Mouse (Mus musculus) embryonic facial prominence, embryonic 13.5 days (tissue): Measurements from ENCODE around the gene Sf3b4. TPM values are rescaled to one million over a fixed set of nuclear protein-coding genes. Genes with fewer than 3 reads are reported as not detected.
"Not testable (repeated sequence)": the region's sequence is repeated elsewhere in the genome, so short reads cannot be mapped to it uniquely, and the experiment has no call there.

Experiments
- ATAC-seq: fragments of 200-750 bp; cut with Nextera tagmentation; 2 replicates; pipeline ENCODE4 v1.8.0; 2017; ENCODE audit warnings: low read depth; ENCODE audit not compliant: insufficient number of reproducible peaks, insufficient read depth, low FRiP score, low TSS enrichment
- H3K27ac ChIP-seq: fragments of 300-500 bp; sonication (generic); 2 replicates; pipeline ENCODE4 v1.5.1; 2015; ENCODE audit warnings: moderate library complexity, mild to moderate bottlenecking, inconsistent platforms
- H3K27me3 ChIP-seq: fragments of 300-500 bp; sonication (generic); 2 replicates; pipeline ENCODE4 v1.6.1; 2015; ENCODE audit warnings: mild to moderate bottlenecking, inconsistent platforms
- H3K36me3 ChIP-seq: fragments of 300-500 bp; sonication (generic); 2 replicates; pipeline ENCODE4 v1.6.1; 2015; ENCODE audit warnings: mild to moderate bottlenecking, inconsistent platforms
- H3K4me1 ChIP-seq: fragments of 300-500 bp; sonication (generic); 2 replicates; pipeline ENCODE4 v1.6.1; 2015; ENCODE audit warnings: inconsistent platforms
- H3K4me2 ChIP-seq: fragments of 300-500 bp; sonication (generic); 2 replicates; pipeline ENCODE4 v1.6.1; 2015; ENCODE audit warnings: moderate library complexity, mild to moderate bottlenecking, inconsistent platforms
- H3K4me3 ChIP-seq: fragments of 300-500 bp; sonication (generic); 2 replicates; pipeline ENCODE4 v1.5.1; 2015; ENCODE audit warnings: mild to moderate bottlenecking, inconsistent platforms
- H3K9ac ChIP-seq: fragments of 300-500 bp; sonication (generic); 2 replicates; pipeline ENCODE4 v1.6.1; 2015; ENCODE audit warnings: mild to moderate bottlenecking, inconsistent platforms
- H3K9me3 ChIP-seq: fragments of 300-500 bp; sonication (generic); 2 replicates; pipeline ENCODE4 v1.6.1; 2016; ENCODE audit warnings: inconsistent platforms
- WGBS: fragments of 180-500 bp; shearing (Covaris S2); methylation state at CpG from one replicate; pipeline ENCODE4 v1.1.7; 2015; ENCODE audit warnings: mixed read lengths; 5-methylcytosine and 5-hydroxymethylcytosine counted together
- polyA plus RNA-seq: library from polyadenylated mRNA; unstranded; fragments of >200 nt; fragmentation: Nextera tagmentation; extraction: Ambion mirVana; gene quantifications from 2 replicates; pipeline ENCODE4 v1.2.1, GENCODE M21; 2015

Gene Sf3b4
- polyA plus RNA-seq, 1 experiment from 2014 or later: 184 TPM

DNA sequence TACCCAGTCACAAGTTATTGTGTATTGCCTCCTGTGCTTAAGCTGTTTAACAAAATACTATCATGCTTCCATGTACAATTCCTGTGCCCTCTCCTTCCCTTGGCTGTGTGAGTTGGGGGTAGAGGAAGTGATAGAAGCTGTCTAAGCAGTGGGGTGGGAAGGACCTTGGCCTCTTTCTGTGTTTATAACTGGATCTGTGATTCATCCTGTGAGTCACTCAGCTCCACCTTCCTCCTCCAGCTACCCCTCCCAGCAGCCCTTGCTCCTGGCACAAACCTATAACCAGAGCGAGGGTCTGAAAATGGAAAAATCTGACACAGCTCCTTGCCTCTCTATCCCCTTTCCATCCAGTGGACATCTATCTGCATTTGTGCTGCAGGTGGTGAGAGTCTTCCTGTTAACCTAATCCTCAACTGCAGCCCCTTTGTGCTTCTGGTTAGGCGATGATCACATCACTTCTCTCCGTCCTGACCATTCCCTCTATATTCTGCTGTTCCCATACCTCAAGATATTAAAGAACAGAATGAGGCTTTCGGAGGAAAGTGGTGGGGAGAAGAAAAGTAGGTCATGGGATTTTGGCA lies 11.8 kb upstream of the Sf3b4 start:
- H3K27ac ChIP-seq: peak overlapping the region; percentile 93
- no peaks in the 10 kb centered on the region for H3K27me3 ChIP-seq
- ATAC-seq: no peak

GRCm38 (mm10) chr3:96160803-96161516 lies 11.2 kb upstream of the Sf3b4 start:
- H3K9me3 ChIP-seq: no peaks in the 10 kb centered on the region
- peak; percentile 73 for ATAC-seq
- H3K36me3 ChIP-seq: peaks cover 14% of the 10 kb centered on the region
- peak overlapping the region; percentile 93 for H3K27ac ChIP-seq
- H3K9ac ChIP-seq: peak overlapping the region; percentile 82
- peaks cover 29% of the 10 kb centered on the region for H3K4me1 ChIP-seq
- H3K4me2 ChIP-seq: peak overlapping the region; percentile 88
- WGBS: under 1% methylated on average over 12 of the region's 12 CpGs
- peak overlapping the region; percentile 63 for H3K4me3 ChIP-seq
- no peaks in the 10 kb centered on the region for H3K27me3 ChIP-seq

More for the DNA sequence above, 11.8 kb upstream of the Sf3b4 start:
- 42% methylated on average over 4 of the region's 4 CpGs for WGBS
- H3K9me3 ChIP-seq: no peaks in the 10 kb centered on the region
- H3K36me3 ChIP-seq: peaks cover 18% of the 10 kb centered on the region
- peaks cover 29% of the 10 kb centered on the region for H3K4me1 ChIP-seq
- peak overlapping the region; percentile 88 for H3K4me2 ChIP-seq
- H3K9ac ChIP-seq: peak overlapping the region; percentile 82
- H3K4me3 ChIP-seq: peak overlapping the region; percentile 63; the same call in 1 of the 2 replicates

DNA sequence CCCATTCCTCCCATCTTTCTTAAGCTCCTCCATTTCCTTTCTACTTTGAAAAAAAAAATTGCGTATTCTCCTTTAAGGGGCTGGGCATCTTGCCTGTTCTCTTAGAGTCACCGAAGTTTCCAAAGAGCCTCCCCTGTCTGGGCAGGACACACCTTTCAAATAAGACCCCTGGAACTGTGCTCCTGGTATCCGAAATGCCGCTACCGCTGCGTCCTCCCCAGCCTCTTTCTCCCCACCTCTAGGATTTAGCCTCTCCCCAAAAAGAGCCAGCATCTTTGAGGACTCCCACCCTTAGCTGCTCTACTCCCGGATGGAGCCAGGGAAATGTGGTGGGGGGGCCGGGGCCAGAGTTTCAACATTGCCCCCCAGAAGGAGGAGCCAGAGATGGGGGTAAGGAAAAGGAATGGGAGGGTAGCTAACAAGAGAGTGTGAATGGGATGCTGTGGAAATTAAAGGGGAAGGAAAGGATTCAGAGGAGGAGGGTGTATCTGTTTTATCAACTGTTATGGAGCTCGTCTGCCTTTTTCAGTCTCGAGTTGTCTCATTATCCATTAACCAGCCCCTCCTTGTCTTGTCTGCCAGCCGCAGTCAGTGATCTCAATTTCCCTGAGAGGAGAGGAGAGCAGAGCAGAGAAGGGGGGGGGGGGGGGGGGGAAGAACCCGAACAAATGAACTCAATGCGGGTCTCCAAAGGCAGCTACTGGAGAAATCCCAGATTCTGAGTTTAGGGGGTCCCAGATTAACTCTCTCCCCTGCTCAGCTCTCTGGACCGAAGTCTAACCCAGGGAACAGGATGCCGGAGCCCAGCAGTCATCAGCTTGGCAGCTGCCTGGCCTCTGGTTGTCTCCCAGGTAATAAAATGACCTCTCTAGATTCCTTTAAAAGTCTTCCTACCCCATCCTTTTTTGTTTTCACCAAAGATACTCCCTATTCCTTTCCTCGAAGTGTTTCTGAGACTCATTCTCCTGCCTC lies 10.0 kb upstream of the Sf3b4 start, which contains the start of gene Mtmr11:
Gene Mtmr11, plus strand, starts transcription at position 136 of the 972 bp plus-strand sequence.
- no peak for ATAC-seq
- peak within 1 kb of the TSS; percentile 88 for H3K4me2 ChIP-seq
- peak within 1 kb of the TSS; percentile 82 for H3K9ac ChIP-seq
- peaks cover 29% of the 10 kb centered on the region for H3K4me1 ChIP-seq
- peaks cover 16% of the 10 kb centered on the region for H3K36me3 ChIP-seq
- H3K27me3 ChIP-seq: no peaks in the 10 kb centered on the region
- peak within 1 kb of the TSS; percentile 63 for H3K4me3 ChIP-seq
- H3K9me3 ChIP-seq: no peaks in the 10 kb centered on the region
- WGBS: 7% methylated on average over 16 of the region's 16 CpGs
- peak within 1 kb of the TSS; percentile 93 for H3K27ac ChIP-seq

DNA sequence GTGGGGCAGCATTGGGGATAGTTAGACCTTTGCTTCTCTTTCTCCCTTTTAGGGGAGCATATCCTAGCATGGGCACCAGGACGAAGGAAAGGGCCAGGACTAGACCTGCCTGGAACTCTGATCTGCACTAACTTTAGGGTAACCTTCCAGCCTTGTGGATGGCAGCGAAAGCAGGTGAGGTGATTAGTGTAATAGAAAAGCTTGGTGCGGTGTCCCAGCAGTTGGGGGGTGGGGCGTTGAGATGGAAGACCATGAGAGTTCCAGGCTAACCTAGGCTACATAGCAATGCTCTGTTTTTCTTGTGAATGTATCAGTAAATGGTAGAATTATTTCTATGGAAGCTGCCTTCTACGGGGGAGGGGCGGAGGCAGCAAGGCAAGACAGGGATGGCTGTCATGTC lies 9.1 kb upstream of the Sf3b4 start:
- Histone ChIP-seq H3K4me2 (peak overlapping the region; percentile 88), H3K36me3 (peaks cover 21% of the 10 kb centered on the region), H3K27ac (peak overlapping the region; percentile 93; the same call in 1 of the 2 replicates), H3K4me1 (peaks cover 29% of the 10 kb centered on the region), H3K9ac (peak overlapping the region; percentile 82), H3K4me3 (peak overlapping the region; percentile 63), H3K9me3 (no peaks in the 10 kb centered on the region), H3K27me3 (no peaks in the 10 kb centered on the region)
- no peak for ATAC-seq
- 89% methylated on average over 6 of the region's 6 CpGs for WGBS

GRCm38 (mm10) chr3:96168466-96169158 lies 3.5 kb upstream of the Sf3b4 start:
- H3K4me1 ChIP-seq: peaks cover 31% of the 10 kb centered on the region
- H3K36me3 ChIP-seq: peaks cover 44% of the 10 kb centered on the region
- ATAC-seq: no peak
- no peaks in the 10 kb centered on the region for H3K27me3 ChIP-seq
- WGBS: 78% methylated on average over 12 of the region's 12 CpGs
- H3K9ac ChIP-seq: no peak overlapping the region
- H3K9me3 ChIP-seq: no peaks in the 10 kb centered on the region
- H3K27ac ChIP-seq: peak overlapping the region; percentile 39; the same call in 1 of the 2 replicates
- no peak overlapping the region for H3K4me3 ChIP-seq
- no peak overlapping the region for H3K4me2 ChIP-seq

DNA sequence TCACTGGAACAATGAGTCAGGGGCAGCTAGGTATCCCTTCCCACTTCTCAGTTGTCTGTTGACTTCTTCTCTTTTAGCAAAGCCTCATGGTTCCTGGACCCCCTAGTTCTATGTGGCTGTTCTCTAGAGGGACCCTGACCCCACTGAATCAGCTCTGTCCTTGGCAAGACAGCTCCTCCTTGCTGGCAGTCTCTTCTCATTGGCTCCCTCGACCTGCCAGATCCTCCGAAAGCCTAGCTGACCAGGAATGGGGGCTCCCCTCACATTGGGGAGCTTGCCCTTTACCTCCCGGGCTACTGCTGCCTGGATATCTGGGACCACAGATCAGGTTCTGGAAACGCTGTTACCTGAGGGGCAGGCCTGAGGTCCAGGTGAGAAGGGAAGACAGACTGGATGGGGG lies 1.9 kb upstream of the Sf3b4 start:
- 90% methylated on average over 4 of the region's 4 CpGs for WGBS
- no peak overlapping the region for H3K9ac ChIP-seq
- H3K4me1 ChIP-seq: peaks cover 42% of the 10 kb centered on the region
- H3K36me3 ChIP-seq: peaks cover 49% of the 10 kb centered on the region
- no peaks in the 10 kb centered on the region for H3K9me3 ChIP-seq
- H3K27me3 ChIP-seq: no peaks in the 10 kb centered on the region
- H3K4me2 ChIP-seq: 0 out of 2 replicates have a peak overlapping the region, but pooled peaks have one; percentile 9
- 0 out of 2 replicates have a peak overlapping the region, but pooled peaks have one; percentile 99 for H3K27ac ChIP-seq
- ATAC-seq: no peak
- no peak overlapping the region for H3K4me3 ChIP-seq

DNA sequence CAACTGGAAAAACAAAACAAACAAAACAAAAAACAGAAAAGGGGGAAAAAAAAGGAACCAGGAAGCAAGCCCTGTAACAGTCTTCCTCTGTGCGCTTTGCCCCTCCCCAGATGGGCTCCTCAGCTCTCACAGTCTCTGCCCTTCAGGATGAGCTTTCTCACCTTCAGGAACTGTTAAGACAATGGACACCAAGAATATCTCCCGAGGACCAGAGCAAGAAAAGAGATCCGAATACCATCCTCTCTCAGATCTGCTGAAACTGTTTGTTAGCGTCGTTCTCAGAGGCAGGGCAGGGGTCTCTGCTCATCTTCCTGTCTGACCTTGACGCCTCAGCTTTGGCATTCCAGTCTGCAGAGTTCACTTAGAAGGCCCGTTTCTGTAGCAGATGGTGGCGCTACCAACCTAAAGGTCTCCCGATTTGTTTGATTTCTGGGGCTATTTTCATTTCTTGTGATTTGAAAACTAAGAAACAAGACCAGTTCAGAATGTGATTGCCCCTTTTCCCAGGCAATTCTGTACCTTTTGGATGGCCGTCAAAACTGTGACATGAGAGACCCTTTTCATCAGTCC lies 1.1 kb upstream of the Sf3b4 start:
- 65% methylated on average over 10 of the region's 10 CpGs for WGBS
- Histone ChIP-seq H3K4me3 (peak overlapping the region; percentile 93), H3K9me3 (no peaks in the 10 kb centered on the region), H3K4me1 (peaks cover 42% of the 10 kb centered on the region), H3K9ac (peak overlapping the region; percentile 88), H3K36me3 (peaks cover 51% of the 10 kb centered on the region), H3K27me3 (no peaks in the 10 kb centered on the region), H3K4me2 (peak overlapping the region; percentile 93), H3K27ac (peak overlapping the region; percentile 99)
- no peak for ATAC-seq

- Histone ChIP-seq H3K4me2 (peak overlapping the region; percentile 93), H3K36me3 (peaks cover 55% of the 10 kb centered on the region), H3K9me3 (no peaks in the 10 kb centered on the region), H3K27me3 (no peaks in the 10 kb centered on the region), H3K4me1 (peaks cover 42% of the 10 kb centered on the region), H3K27ac (peak overlapping the region; percentile 99), H3K9ac (peak overlapping the region; percentile 88), H3K4me3 (peak overlapping the region; percentile 93)
- 20% methylated on average over 18 of the region's 18 CpGs for WGBS
- ATAC-seq: peak; percentile 8; the same call in 1 of the 2 replicates
Measured at GRCm38 (mm10) chr3:96171583-96172196, 442 bp upstream of the Sf3b4 start.

DNA sequence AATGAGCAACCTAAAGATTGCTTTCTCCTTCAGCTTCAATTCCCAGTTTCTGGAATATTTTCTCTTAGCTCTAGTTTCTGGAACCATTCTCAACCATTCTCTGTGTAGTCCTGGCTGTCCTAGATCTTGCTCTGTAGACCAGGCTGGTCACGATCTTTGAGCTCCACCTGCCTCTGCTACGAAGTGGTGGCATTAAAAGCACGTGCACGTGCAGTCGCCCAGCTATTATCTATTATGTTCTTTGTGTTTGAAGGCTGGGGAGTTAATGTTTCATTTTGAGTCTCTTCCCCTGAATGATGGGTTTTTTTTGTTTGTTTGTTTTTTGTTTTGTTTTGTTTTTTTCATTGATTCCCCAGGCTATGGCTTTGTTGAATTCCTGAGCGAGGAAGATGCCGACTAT lies 1.1 kb downstream of the Sf3b4 start:
- Histone ChIP-seq H3K27me3 (no peaks in the 10 kb centered on the region), H3K4me1 (peaks cover 42% of the 10 kb centered on the region), H3K4me2 (peak overlapping the region; percentile 93), H3K36me3 (peaks cover 61% of the 10 kb centered on the region), H3K27ac (0 out of 2 replicates have a peak overlapping the region, but pooled peaks have one; percentile 99), H3K9ac (peak overlapping the region; percentile 88), H3K4me3 (peak overlapping the region; percentile 93), H3K9me3 (no peaks in the 10 kb centered on the region)
- no peak for ATAC-seq
- 28% methylated on average over 7 of the region's 7 CpGs for WGBS

DNA sequence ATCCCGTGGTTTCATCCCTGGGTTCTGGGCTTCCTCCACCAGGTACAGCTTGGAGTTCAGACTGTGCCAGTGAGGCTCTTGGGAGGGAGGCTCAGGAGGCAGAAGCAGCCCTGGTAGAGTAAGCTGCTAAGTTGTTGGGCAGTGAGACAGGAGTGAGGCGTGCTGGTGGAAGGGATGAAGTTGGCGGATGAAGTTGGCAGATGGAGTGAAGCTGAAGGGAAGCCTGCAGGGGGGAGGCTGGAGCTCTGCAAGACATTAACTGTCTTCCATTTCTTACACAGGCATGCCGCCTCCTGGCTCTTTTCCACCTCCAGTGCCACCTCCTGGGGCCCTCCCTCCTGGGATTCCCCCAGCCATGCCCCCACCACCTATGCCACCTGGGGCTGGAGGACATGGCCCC lies 1.9 kb downstream of the Sf3b4 start:
- 68% methylated on average over 4 of the region's 4 CpGs for WGBS
- Histone ChIP-seq H3K9ac (peak overlapping the region; percentile 36; the same call in 1 of the 2 replicates), H3K36me3 (peaks cover 62% of the 10 kb centered on the region), H3K4me1 (peaks cover 37% of the 10 kb centered on the region), H3K4me2 (peak overlapping the region; percentile 93)
- H3K9me3 ChIP-seq, H3K27ac ChIP-seq, H3K27me3 ChIP-seq, ATAC-seq, H3K4me3 ChIP-seq: not testable (repeated sequence)
